Mouse (Mus musculus): ENCODE measurements around the gene Prss33. TPM values are rescaled to one million over a fixed set of nuclear protein-coding genes. Genes with fewer than 3 reads are reported as not detected.

Prss33 gene
- total and polyA plus RNA-seq, 3 experiments, result not detected

DNA sequence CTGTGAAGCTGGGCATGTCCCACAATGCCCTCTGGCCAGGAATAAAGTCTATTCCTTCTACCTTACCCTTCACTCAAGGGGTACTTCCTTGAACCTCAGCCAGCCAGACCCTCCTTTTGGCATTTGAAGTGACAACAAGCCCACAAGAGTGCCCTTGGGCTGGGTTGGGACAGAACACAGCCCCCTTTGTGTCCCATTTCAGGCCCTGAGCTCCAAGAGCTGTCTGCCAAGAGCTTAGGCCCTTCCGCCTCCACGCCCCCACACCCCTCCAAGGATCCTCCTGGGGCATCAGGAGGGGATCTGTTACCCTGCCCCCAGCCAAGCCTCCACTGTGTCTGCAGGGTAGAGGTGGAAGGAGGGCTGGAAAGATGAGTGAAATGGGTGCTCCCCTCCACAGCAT, 41.3 kb upstream of the Prss33 start:
- Histone ChIP-seq H3K79me2 (replicated peaks; ENCODE audit: control insufficient read depth, extremely low read depth, insufficient read depth, poor library complexity, severe bottlenecking) (no peaks in the 10 kb centered on the region), H3K36me3 (replicated peaks in 1 of 2; ENCODE audit: control insufficient read depth in 1 of 2, insufficient read depth in 1 of 2, low read length in 1 of 2) (no peaks in the 10 kb centered on the region), H3K27me3 (replicated peaks) (peaks cover 33% of the 10 kb centered on the region), H3K4me2 (ENCODE audit: insufficient read depth, low read depth, poor library complexity, severe bottlenecking) (no peak overlapping the region), H3K4me1 (ENCODE audit: control insufficient read depth in 1 of 2, insufficient read depth in 2 of 2) (no peaks in the 10 kb centered on the region), H3K27ac (ENCODE audit: insufficient read depth, low read depth) (no peak overlapping the region), H3K9me3 (replicated peaks; ENCODE audit: low read length) (no peaks in the 10 kb centered on the region), H3K9ac (ENCODE audit: insufficient read depth, low read depth) (no peak overlapping the region), H3K4me3 (replicated peaks in 1 of 3; ENCODE audit: low read depth in 2 of 3, low read length in 2 of 3, poor library complexity in 1 of 3) (no peak overlapping the region)
- dilution Hi-C loops (cut with MboI; ENCODE audit: extremely low pct_ligation_motif_present, extremely low pct_unique_long_range_greater_than_20kb, low sequenced_read_pairs), result no loop called here
- in situ Hi-C loops (cut with MboI; ENCODE audit: low pct_ligation_motif_present, low pct_unique_long_range_greater_than_20kb, low sequenced_read_pairs), result no loop called here
- no peak for DNase-seq (ENCODE audit: extremely low read depth)
- TF ChIP-seq NRF1 (IDR thresholded peaks at IDR 0.05; ENCODE audit: low read depth, low read length) (no peak), MAX (IDR thresholded peaks at IDR 0.05; ENCODE audit: low read length) (no peak), EP300 (IDR thresholded peaks at IDR 0.05; ENCODE audit: low read length) (no peak), RAD21 (IDR thresholded peaks at IDR 0.05; ENCODE audit: low read depth, low read length) (no peak), TBP (conservative IDR thresholded peaks at IDR 0.05; ENCODE audit: low read depth, low read length) (no peak), ELF1 (IDR thresholded peaks at IDR 0.05; ENCODE audit: low read depth, low read length) (no peak), MAFK (IDR thresholded peaks at IDR 0.05; ENCODE audit: insufficient replicate concordance, low read length) (no peak), POLR2A (IDR thresholded peaks at IDR 0.05; ENCODE audit: low read depth, low read length) (no peak), POLR2AphosphoS2 (IDR thresholded peaks at IDR 0.05; ENCODE audit: low read depth, low read length) (no peak), RCOR1 (conservative IDR thresholded peaks at IDR 0.05; ENCODE audit: low read depth, low read length) (no peak), ETS1 (conservative IDR thresholded peaks at IDR 0.05; ENCODE audit: low read depth, low read length) (no peak), GABPA (IDR thresholded peaks at IDR 0.05; ENCODE audit: insufficient replicate concordance, low read depth, low read length) (no peak), SIN3A (IDR thresholded peaks at IDR 0.05; ENCODE audit: low read length) (no peak), CHD1 (IDR thresholded peaks at IDR 0.05; ENCODE audit: low read depth, low read length) (no peak), KAT2A (IDR thresholded peaks at IDR 0.05; ENCODE audit: insufficient replicate concordance, low read length) (no peak), HCFC1 (IDR thresholded peaks at IDR 0.05; ENCODE audit: low read depth, low read length) (no peak), MYC (IDR thresholded peaks at IDR 0.05; ENCODE audit: low read depth, low read length) (no peak), SMC3 (IDR thresholded peaks at IDR 0.05; ENCODE audit: low read depth, low read length) (no peak), USF1 (IDR thresholded peaks at IDR 0.05; ENCODE audit: low read depth, low read length) (no peak)

DNA sequence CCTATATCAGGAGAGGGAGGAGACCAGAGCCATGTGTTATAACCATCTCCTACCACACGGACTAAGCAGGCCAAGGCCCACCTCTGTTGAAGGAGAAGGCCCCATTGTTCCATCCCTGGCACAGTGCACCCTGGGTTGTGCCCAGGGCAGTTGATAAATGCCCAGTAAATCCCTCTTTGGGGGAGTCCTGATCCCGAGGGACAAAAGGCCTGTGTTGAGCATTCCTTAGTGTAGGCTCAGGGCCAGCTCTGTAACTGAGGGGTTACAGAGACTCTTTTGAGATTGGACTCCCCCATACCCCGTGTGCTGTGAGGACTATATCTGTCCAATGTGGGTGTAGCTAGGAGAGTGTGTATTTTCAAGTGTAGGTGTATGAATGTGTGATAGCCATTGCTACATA, 40.9 kb upstream of the Prss33 start:
- TF ChIP-seq MAZ (IDR thresholded peaks at IDR 0.05; ENCODE audit: low read depth, low read length), result no peak
- TF ChIP-seq UBTF (IDR thresholded peaks at IDR 0.05; ENCODE audit: low read depth, low read length), result no peak
- TF ChIP-seq NRF1 (IDR thresholded peaks at IDR 0.05; ENCODE audit: low read depth, low read length), result no peak
- TF ChIP-seq RCOR1 (conservative IDR thresholded peaks at IDR 0.05; ENCODE audit: low read depth, low read length), result no peak
- TF ChIP-seq CTCF (conservative IDR thresholded peaks at IDR 0.05 in 1 of 2, IDR thresholded peaks at IDR 0.05 in 1 of 2; ENCODE audit: low read depth in 2 of 2, low read length in 2 of 2), result no peak
- no peak for TF ChIP-seq USF2 (conservative IDR thresholded peaks at IDR 0.05; ENCODE audit: low read depth, low read length)
- no peak for TF ChIP-seq TCF12 (IDR thresholded peaks at IDR 0.05; ENCODE audit: low read depth, low read length)
- in situ Hi-C loops (cut with MboI; ENCODE audit: low pct_ligation_motif_present, low pct_unique_long_range_greater_than_20kb, low sequenced_read_pairs), result no loop called here
- Histone ChIP-seq H3K27me3 (replicated peaks) (peaks cover 33% of the 10 kb centered on the region), H3K9ac (ENCODE audit: insufficient read depth, low read depth) (no peak overlapping the region), H3K79me2 (replicated peaks; ENCODE audit: control insufficient read depth, extremely low read depth, insufficient read depth, poor library complexity, severe bottlenecking) (no peaks in the 10 kb centered on the region), H3K4me2 (ENCODE audit: insufficient read depth, low read depth, poor library complexity, severe bottlenecking) (no peak overlapping the region), H3K4me3 (replicated peaks in 1 of 3; ENCODE audit: low read depth in 2 of 3, low read length in 2 of 3, poor library complexity in 1 of 3) (no peak overlapping the region), H3K27ac (ENCODE audit: insufficient read depth, low read depth) (no peak overlapping the region), H3K36me3 (replicated peaks in 1 of 2; ENCODE audit: control insufficient read depth in 1 of 2, insufficient read depth in 1 of 2, low read length in 1 of 2) (no peaks in the 10 kb centered on the region), H3K4me1 (ENCODE audit: control insufficient read depth in 1 of 2, insufficient read depth in 2 of 2) (no peaks in the 10 kb centered on the region), H3K9me3 (replicated peaks; ENCODE audit: low read length) (no peaks in the 10 kb centered on the region)
- dilution Hi-C loops (cut with MboI; ENCODE audit: extremely low pct_ligation_motif_present, extremely low pct_unique_long_range_greater_than_20kb, low sequenced_read_pairs), result no loop called here
- no peak for DNase-seq (ENCODE audit: extremely low read depth)
